Mouse (Mus musculus) cerebellum, adult 8-10 months (tissue): ENCODE data around the gene Grap.

Source experiments
- DNase-seq: peaks from one replicate; pipeline ENCODE4 v3.0.0; 2022

The Grap gene

GRCm38 (mm10) chr11:61685119-61685725 is 32.2 kb downstream of the Grap start:
- no peak for DNase-seq

GRCm38 (mm10) chr11:61686141-61686540 is 33.1 kb downstream of the Grap start:
- no peak for DNase-seq

DNA sequence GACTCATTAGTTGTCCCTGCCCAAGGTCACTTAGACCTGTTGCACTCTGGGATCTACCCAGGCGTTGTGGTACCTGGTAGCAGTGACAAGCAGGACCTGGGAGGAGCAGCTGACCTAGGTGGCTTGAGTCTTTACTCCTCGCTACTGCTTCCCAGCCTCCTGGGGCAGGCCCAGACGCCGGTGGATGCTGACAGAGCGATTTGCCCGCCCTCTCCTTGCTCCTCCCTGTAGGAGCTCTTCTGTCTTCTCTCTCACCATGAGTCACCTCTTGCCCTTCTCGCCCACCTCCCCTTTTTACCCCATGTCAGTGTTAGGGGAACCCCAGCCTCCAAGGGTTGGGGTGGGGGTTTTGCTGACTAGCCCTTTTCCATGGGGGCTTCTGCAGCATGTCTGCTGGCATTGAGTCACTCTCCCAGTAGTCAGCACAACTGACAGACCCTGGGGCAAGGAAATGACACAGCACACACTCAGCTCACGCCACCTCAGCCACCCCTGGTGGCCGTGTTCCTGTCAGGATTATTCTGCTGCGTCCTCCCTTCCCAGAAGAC is 33.9 kb downstream of the Grap start:
- DNase-seq, result no peak

GRCm38 (mm10) chr11:61687595-61687994 is 34.5 kb downstream of the Grap start:
- DNase-seq, result no peak

DNA sequence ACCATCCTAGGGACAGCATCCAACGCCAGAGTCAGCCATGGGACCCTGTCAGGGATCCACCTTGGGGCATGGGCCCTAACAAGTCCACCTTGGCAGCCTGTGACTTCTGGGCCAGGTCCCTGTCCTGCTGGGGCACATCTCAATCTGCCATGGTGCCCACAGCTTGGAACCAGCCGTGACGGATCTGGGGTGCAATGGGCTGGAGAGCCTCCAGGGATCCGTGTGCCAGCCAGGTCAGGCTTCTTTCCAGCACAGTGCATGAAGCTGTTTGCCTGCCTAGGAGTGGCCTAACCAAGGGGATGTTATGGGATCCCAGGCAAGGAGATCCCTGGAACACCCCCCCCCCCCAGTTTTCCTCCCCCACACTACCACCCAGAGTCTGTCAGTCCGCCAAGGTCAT is 39.9 kb downstream of the Grap start:
- DNase-seq, result peak; percentile 70

DNA sequence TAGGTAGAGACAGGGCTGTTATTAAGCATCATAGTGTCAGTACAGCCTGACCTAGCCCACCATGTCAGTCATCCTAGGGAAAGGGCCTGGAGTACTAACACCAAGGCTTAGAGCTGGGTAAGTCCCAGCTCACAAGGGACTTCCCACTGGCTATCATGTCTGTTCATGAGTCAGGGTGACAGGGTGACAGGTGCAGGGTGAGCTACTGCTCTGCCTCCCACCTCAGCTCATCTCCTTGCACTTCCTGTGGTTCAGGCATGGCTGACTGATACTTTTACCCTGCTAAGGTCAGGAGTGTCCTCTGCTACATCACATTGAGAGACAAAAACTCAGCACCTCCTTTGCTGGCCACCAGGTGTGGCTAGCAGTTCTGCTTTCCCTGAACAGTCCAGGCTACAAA is 45.8 kb downstream of the Grap start:
- DNase-seq, result no peak

GRCm38 (mm10) chr11:61699460-61699859 is 46.4 kb downstream of the Grap start:
- no peak for DNase-seq

DNA sequence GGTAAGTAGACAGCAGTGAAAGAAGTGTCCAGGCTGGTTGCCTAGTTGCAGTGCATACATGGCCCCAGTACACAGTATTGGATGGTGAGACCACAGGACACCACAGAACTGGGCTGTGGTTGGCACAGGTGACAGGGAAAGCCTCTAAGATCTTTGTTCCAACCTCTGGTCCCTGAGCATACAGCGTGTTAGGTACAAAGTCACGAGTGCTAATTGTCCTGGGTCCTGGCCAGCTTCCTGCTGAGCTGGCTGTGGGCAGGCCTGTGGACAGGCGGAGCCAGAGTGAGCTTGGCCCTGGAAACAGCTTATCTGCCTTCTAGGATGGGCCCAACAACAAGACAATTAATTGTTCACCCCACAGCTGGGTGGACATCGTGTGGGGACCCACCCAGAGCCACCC is 46.9 kb downstream of the Grap start:
- peak; percentile 43 for DNase-seq

DNA sequence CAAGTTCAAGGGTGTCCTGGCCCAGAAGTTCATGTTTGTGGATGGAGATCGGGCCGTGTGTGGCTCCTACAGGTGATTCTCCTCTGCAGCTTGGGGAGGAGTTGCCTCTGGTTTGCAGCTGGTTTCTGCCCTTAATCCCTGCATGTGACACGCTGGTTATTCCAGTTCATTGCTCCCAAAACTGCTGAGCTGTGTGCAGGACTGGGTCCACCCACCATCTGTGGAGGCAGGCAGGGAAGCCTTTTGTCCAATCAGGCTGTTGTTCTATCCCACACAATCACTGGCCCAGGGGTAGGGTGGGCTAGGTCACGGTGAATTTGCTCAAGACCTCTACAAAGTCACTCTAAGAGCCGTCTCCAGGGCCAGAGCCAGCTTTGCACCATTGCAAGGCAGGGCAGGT is 48.6 kb downstream of the Grap start:
- DNase-seq, result no peak

GRCm38 (mm10) chr11:61702494-61702893 is 49.4 kb downstream of the Grap start:
- no peak for DNase-seq

GRCm38 (mm10) chr11:61705581-61705980 is 52.5 kb downstream of the Grap start:
- no peak for DNase-seq

DNA sequence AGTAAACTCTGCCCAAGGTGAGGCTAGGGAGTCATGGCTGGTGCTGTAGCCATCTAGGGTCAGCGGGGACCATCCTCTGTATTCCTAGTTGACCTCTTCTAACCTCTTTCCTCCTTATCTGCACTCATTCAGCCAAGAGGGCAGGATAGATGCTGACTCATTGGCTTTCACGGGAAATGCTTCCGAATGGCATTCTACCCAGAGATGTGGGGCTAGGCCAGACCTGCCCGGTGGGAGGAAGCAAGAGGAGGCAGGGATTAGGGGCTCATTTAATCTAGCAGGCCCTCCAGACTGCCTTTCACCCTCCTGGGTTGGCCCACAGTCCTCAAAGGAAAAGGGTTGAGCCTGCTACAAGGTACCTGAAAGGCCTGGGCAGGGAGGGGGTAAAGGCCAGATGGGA is 53.2 kb downstream of the Grap start:
- DNase-seq, result no peak

DNA sequence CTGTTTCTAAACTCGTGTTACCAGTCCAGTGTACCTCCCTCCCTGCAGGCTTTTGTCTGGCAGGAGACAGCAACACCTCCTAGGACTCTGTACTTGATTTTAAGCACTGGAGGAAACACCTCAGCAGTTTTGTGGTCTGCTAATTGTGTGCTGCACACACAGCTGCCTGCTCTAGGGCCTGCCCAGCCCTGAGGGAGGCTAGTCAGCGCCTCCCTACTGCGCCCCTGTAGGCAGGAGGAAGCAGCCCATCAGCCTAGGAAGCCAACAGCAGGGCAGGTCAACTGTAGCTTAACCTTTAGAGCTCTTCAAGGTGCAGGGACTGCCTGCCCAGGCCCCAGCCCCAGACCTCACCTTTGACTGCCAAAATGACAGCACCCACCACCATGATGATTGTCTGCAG is 55.9 kb downstream of the Grap start:
- DNase-seq, result no peak

DNA sequence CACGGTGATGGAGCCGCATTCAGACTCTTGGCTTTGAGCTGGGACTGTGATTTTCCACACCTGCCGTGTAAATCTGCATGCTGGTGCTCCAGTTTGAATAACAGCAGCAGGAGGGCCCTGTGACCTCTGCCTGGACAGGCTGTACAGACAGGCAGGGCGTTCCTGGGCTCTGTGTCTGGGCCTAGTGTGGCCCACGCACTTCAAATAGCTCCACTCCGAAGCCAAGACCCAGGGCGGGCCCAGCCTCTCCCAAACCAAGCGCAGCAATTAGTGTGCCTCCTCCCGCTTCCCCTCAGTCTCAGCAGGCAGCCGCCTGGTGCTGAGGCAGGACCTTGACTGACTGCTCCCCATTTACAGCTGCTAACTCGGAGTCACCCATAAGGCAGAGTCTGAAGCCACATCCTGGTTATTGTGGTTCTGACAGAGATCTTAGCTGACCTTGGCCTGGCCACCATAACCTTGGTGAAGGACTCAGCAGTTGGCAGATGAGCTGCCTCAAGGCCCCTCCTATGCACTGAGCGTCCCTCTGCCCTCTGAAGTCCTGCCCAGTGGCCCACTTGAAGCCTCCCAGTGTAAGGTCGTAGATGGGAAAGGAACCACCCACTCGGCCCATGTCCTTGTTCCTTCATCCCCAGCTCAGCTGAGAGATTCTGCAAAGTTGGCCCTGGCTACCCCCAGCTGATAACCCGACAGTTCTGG is 60.2 kb downstream of the Grap start:
- DNase-seq, result no peak

DNA sequence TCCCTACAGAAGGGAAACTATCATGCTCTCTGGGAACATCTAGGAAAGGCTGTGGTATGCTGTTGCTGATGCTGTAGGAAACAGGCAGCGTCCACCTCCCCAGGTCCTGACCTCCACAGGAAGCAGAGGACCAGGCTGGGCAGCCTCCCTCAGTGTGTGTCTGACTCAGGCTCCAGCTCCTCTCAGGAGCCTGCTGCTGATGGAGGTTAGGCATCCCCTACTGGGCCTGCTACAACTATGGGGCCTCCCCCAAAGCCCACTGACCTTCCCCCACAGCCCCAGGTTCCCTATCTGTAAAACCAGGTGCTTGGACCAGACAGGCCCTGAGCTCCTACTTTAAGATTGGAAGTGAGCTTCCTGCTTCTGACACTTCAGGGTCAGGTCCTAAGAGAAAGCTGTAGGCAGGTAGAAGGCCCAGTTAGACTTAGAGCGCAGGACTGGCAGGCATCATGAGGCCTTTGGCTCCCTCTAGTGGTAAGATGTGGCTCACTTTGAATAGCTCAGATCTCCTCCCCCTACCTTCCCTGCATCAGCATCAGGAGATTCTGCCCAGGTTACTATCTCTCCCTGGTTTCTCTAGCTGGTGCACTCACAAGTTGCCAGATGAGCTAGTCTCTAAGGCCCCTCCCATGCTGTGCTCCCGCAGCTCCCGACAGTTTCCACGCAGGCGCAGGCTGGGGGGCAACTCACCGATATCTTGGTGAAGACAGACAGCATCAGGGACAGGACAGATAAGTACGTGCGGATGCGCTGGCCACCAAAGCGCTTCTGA is 61.5 kb downstream of the Grap start:
- peak; percentile 81 for DNase-seq

- no peak for DNase-seq
Observed at GRCm38 (mm10) chr11:61715130-61715529, 62.1 kb downstream of the Grap start.

GRCm38 (mm10) chr11:61717990-61718389 is 64.9 kb downstream of the Grap start:
- DNase-seq, result no peak

GRCm38 (mm10) chr11:61719387-61719786 is 66.3 kb downstream of the Grap start:
- DNase-seq, result no peak

DNA sequence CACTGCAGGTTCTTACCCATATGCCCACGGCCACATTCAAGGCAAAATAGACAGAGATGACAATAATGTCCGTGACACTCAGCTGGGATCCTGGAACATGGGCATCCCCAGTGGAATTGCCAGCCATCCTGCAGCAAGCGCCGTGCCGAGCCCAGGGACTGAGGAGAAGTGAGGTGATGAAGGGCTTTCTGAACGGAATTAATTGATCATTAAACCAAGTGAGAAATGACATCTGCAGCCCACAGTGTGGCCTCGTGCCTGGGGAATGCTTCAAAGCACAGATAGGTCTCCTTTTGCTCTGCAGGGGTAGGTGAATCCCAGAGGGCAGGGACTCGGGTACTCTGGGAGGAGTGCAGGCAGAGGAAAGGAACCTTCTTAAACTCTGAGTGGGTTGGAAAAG is 66.8 kb downstream of the Grap start:
- no peak for DNase-seq

- DNase-seq, result no peak
Observed at GRCm38 (mm10) chr11:61720636-61721035, 67.6 kb downstream of the Grap start, which contains the start of gene Slc5a10. TSS of gene Slc5a10 (minus strand) at chr11:61720826.

DNA sequence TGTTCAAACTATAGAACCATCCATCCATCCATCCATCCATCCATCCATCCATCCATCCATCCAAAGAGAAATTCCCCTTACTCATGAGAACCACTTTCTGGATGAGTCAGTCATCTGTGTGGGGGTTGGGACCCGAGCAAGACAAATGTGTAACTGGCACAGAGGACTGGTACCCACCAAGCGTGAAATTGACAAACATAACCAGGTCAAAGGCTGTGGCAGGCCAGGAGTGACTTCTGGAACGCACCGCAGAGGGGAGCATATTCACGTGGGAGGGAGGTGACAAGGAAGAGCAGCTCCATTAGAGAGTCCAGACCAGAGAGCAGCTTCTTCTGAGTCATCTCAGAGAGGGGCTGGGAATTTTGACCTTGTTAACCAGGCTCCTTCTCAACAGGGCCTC is 69.0 kb downstream of the Grap start:
- no peak for DNase-seq
